Mouse (Mus musculus) ES-E14 (cell line): ENCODE results near the gene Bcar3.

Experiments used
- HCFC1 ChIP-seq: IDR thresholded peaks from 2 replicates; pipeline ENCODE4 v1.6.1; 2012; ENCODE audit warnings: low read length, inconsistent platforms, borderline replicate concordance; ENCODE audit not compliant: insufficient read depth
- MAFK ChIP-seq: IDR thresholded peaks from 2 replicates; pipeline ENCODE4 v1.6.1; 2014; ENCODE audit warnings: mild to moderate bottlenecking, low read depth, low read length, inconsistent platforms; ENCODE audit not compliant: insufficient read depth
- ZNF384 ChIP-seq: IDR thresholded peaks from 2 replicates; pipeline ENCODE4 v1.6.1; 2012; ENCODE audit warnings: low read depth, low read length, inconsistent platforms

- no peak for TF ChIP-seq ZNF384
- TF ChIP-seq MAFK, result no peak
- no peak for TF ChIP-seq HCFC1
These were observed 127.9 kb downstream of the Bcar3 start for GRCm38 (mm10) chr3:122421802-122422201.
